ENCODE assay signal across 11 mouse cellular contexts in genomic region chr17:56463500-56463899, GRCm38 (mm10). TPM values are rescaled to one million over a fixed set of nuclear protein-coding genes. Genes with fewer than 3 reads are reported as not detected.
DNase-seq lines count a peak whose midpoint lies in the region; ATAC-seq and TF ChIP-seq lines count a peak whose summit lies in the region.
"Had no signal": no experiment of that assay in that cellular context is flagged by ENCODE, and none has a peak within 500 bp of the region (broad histone marks: within the 10 kb centered on the region; RNA-seq: fewer than 3 reads in every experiment).

No protein-coding gene starts in this region.

- no peak for ATAC-seq in megakaryocyte, adult 5-6 weeks (ENCODE audit: poor library complexity, severe bottlenecking)
- ATAC-seq in lung, embryonic 16.5 days (ENCODE audit: low read depth), result peak; percentile 5; the same call in 1 of the 2 replicates
- ATAC-seq in stomach, postnatal 0 days (ENCODE audit: low FRiP score, low TSS enrichment), result no peak

- H3K27me3 ChIP-seq in heart, embryonic 10.5 days (ENCODE audit: insufficient read depth, poor library complexity, severe bottlenecking), result no peaks in the 10 kb centered on the region
- peaks cover 63% of the 10 kb centered on the region for H3K27me3 ChIP-seq in megakaryocyte, embryonic 14.5 days (replicated peaks)
- H3K27me3 ChIP-seq in lung, embryonic 16.5 days (ENCODE audit: control insufficient read depth, insufficient read depth, low read depth, low read length), result no peaks in the 10 kb centered on the region
- no peaks in the 10 kb centered on the region for H3K27me3 ChIP-seq in stomach, postnatal 0 days (ENCODE audit: control insufficient read depth, insufficient read depth, low read length)

- H3K4me1 ChIP-seq in heart, embryonic 10.5 days, result peaks cover 71% of the 10 kb centered on the region
- H3K4me1 ChIP-seq in megakaryocyte, embryonic 14.5 days, result peaks cover 60% of the 10 kb centered on the region
- peaks cover 45% of the 10 kb centered on the region for H3K4me1 ChIP-seq in lung, embryonic 16.5 days (replicated peaks; ENCODE audit: control insufficient read depth, insufficient read depth, low read length)
- peaks cover 13% of the 10 kb centered on the region for H3K4me1 ChIP-seq in stomach, postnatal 0 days (replicated peaks; ENCODE audit: control insufficient read depth, insufficient read depth)

- peak overlapping the region; percentile 91 for H3K4me2 ChIP-seq in lung, embryonic 16.5 days (ENCODE audit: low read depth, low read length)
- no peak overlapping the region for H3K4me2 ChIP-seq in stomach, postnatal 0 days (replicated peaks; ENCODE audit: low read depth)

- H3K36me3 ChIP-seq in heart, embryonic 10.5 days, result 0 out of 2 replicates have a peak, but pooled peaks cover 11% of the 10 kb centered on the region
- peaks cover 4% of the 10 kb centered on the region for H3K36me3 ChIP-seq in megakaryocyte, embryonic 14.5 days (replicated peaks; ENCODE audit: low read length)
- H3K36me3 ChIP-seq in lung, embryonic 16.5 days (ENCODE audit: control insufficient read depth, insufficient read depth, low read length), result no peaks in the 10 kb centered on the region
- no peaks in the 10 kb centered on the region for H3K36me3 ChIP-seq in stomach, postnatal 0 days (ENCODE audit: control insufficient read depth, insufficient read depth, low read length)

- TF ChIP-seq EP300 in stomach, postnatal 0 days (optimal IDR thresholded peaks at IDR 0.05), result no peak

- no peaks in the 10 kb centered on the region for H3K9me3 ChIP-seq in heart, embryonic 10.5 days
- peaks cover 5% of the 10 kb centered on the region for H3K9me3 ChIP-seq in megakaryocyte, embryonic 14.5 days
- no peaks in the 10 kb centered on the region for H3K9me3 ChIP-seq in lung, embryonic 16.5 days (ENCODE audit: control insufficient read depth, low read length)
- no peaks in the 10 kb centered on the region for H3K9me3 ChIP-seq in stomach, postnatal 0 days (ENCODE audit: control insufficient read depth, low read length)

- no peak overlapping the region for H3K9ac ChIP-seq in lung, embryonic 16.5 days (ENCODE audit: low read length)
- no peak overlapping the region for H3K9ac ChIP-seq in stomach, postnatal 0 days (ENCODE audit: low read length)

- peak overlapping the region; percentile 84 for H3K27ac ChIP-seq in heart, embryonic 10.5 days
- peak overlapping the region; percentile 97 for H3K27ac ChIP-seq in lung, embryonic 16.5 days (ENCODE audit: low read length)
- H3K27ac ChIP-seq in stomach, postnatal 0 days (replicated peaks), result peak overlapping the region; percentile 92; the same call in 1 of the 2 replicates

- peak overlapping the region; percentile 80 for H3K4me3 ChIP-seq in heart, embryonic 10.5 days
- H3K4me3 ChIP-seq in megakaryocyte, embryonic 14.5 days (replicated peaks), result peak overlapping the region; percentile 26
- no peak overlapping the region; the same call in 1 of the 2 replicates for H3K4me3 ChIP-seq in lung, embryonic 16.5 days (ENCODE audit: low read length)
- H3K4me3 ChIP-seq in stomach, postnatal 0 days (ENCODE audit: low read depth, low read length), result no peak overlapping the region

- WGBS in heart, embryonic 10.5 days, result 52% methylated on average over 1 of the region's 1 CpGs
- WGBS in lung, embryonic 16.5 days, result 5% methylated on average over 1 of the region's 1 CpGs
- WGBS in stomach, postnatal 0 days, result 27% methylated on average over 1 of the region's 1 CpGs

- no peak for TF ChIP-seq CTCF in stomach, postnatal 0 days (IDR thresholded peaks at IDR 0.05; ENCODE audit: low read depth)

- DNase-seq in heart, embryonic 10.5 days (ENCODE audit: low spot score), result no peak
- DNase-seq in heart, adult 11 months, result no peak
- no peak for DNase-seq in stomach, postnatal 0 days (ENCODE audit: low spot score)
- no peak for DNase-seq in urinary bladder, adult 18-20 months (ENCODE audit: low spot score in 2 of 2)
- DNase-seq in frontal cortex, postnatal 10 days (ENCODE audit: low spot score in 2 of 2), result no peak

RNA-seq across cellular contexts. Expression of gene Ptprs, which starts 12.8 kb away (rescaled TPM):
- 50.4 and 73.5 TPM in 2 replicates for polyA plus RNA-seq in heart, embryonic 10.5 days (2016; fragmentation: Nextera tagmentation; extraction: Ambion mirVana)
- 24.6 and 26.9 TPM in 2 replicates for polyA plus RNA-seq in megakaryocyte, embryonic 14.5 days (2012; ENCODE audit: insufficient read depth, low replicate concordance)
- 18.1 and 18.6 TPM in 2 replicates for total RNA-seq in megakaryocyte, adult 5-6 weeks (2015)
- total RNA-seq in megakaryocyte, adult 5-6 weeks (2017), result 17.3 and 52.6 TPM in 2 replicates
- polyA plus RNA-seq in lung, embryonic 16.5 days (2015; fragmentation: Nextera tagmentation; extraction: Ambion mirVana), result 59.1 and 59.9 TPM in 2 replicates
- 22.2 and 22.8 TPM in 2 replicates for polyA plus RNA-seq in stomach, postnatal 0 days (2015; fragmentation: Nextera tagmentation; extraction: Ambion mirVana)

RNA-seq across cellular contexts. Expression of gene Znrf4, which starts 48.7 kb away (rescaled TPM):
- polyA plus RNA-seq in heart, embryonic 10.5 days (2016; fragmentation: Nextera tagmentation; extraction: Ambion mirVana), result not detected in 2 replicates
- 0.22 TPM in 1 of 2 replicates, not detected in the other for polyA plus RNA-seq in megakaryocyte, embryonic 14.5 days (2012; ENCODE audit: insufficient read depth, low replicate concordance)
- total RNA-seq in megakaryocyte, adult 5-6 weeks (2015), result not detected in 2 replicates
- total RNA-seq in megakaryocyte, adult 5-6 weeks (2017), result not detected in 2 replicates
- not detected in 2 replicates for polyA plus RNA-seq in lung, embryonic 16.5 days (2015; fragmentation: Nextera tagmentation; extraction: Ambion mirVana)
- polyA plus RNA-seq in stomach, postnatal 0 days (2015; fragmentation: Nextera tagmentation; extraction: Ambion mirVana), result not detected in 2 replicates
- total RNA-seq: heart, postnatal 10 days; megakaryocyte progenitor cell, adult 5-6 weeks had no signal
- polyA plus RNA-seq: spleen, adult 2 months had no signal

Comparison
In these comparisons a context has a peak if more than half of its experiments do, and no peak if none do; other contexts are left out.
1. H3K4me3 ChIP-seq: peak in heart, embryonic 10.5 days (single experiment) and megakaryocyte, embryonic 14.5 days (single experiment); none in lung, embryonic 16.5 days (single experiment) and stomach, postnatal 0 days (single experiment).
2. Peak in every context shown above with its lines, with median percentiles within 50 percentile points of each other: H3K27ac ChIP-seq.